Mouse (Mus musculus) mesoderm, embryonic 11.5 days (tissue): ENCODE results near the gene Timp1.

ENCODE experiments used
- DNase-seq: peaks from one replicate; pipeline ENCODE4 v3.0.0-alpha.2; 2012; ENCODE audit warnings: low read depth, low spot score

Gene Timp1

DNA sequence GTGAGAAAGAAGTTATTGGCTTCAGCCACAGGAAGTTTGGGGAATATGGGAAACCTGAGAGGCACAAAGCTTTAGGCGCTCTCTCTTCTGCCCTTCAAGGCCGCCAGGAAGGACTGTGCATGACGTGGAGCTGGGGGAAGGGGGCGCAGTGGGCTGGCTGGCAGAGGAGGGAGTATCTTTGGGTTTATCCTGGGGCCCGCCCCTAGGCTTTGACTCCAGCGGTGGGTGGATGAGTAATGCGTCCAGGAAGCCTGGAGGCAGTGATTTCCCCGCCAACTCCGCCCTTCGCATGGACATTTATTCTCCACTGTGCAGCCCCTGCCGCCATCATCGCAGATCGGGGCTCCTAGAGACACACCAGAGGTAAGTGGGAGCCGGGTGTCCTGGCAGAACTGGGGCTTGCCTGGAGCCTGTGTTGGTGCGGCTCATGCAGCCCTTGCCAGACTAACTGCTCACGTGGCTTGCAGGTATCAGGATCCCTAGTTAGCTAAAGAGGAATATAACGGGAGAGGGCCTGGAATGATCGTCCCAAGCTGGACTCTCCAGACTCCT lies at the start of gene Timp1:
Gene Timp1 (plus strand): TSS at position 205 of the 552 bp plus-strand sequence.
- peak; percentile 68 for DNase-seq

DNA sequence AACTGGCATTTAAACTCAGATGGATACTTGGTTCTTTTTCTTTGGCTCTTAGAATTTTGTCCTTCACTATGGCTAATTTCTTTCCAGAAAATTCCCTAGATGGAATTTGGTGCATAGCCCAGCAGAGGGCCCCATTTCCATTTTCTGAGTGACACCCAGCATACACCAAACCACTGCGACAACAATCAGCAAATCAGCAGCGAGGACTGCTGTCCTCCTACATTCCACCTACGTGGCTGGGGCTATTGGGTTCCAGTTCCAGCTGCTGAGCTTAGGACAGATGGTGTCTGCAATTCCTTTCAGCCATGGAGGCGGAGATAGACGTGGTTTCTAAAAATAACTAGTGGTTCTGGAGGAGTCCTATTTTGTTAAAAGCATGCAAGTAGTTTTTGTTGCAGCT lies 41.0 kb upstream of the Timp1 start:
- peak; percentile 61 for DNase-seq

- no peak for DNase-seq
These were observed 22.7 kb upstream of the Timp1 start for GRCm38 (mm10) chrX:20847232-20847631.

- no peak for DNase-seq
These were observed 22.1 kb upstream of the Timp1 start for GRCm38 (mm10) chrX:20847816-20848215.

GRCm38 (mm10) chrX:20848256-20848984 lies 21.5 kb upstream of the Timp1 start:
- peak; percentile 96 for DNase-seq

DNA sequence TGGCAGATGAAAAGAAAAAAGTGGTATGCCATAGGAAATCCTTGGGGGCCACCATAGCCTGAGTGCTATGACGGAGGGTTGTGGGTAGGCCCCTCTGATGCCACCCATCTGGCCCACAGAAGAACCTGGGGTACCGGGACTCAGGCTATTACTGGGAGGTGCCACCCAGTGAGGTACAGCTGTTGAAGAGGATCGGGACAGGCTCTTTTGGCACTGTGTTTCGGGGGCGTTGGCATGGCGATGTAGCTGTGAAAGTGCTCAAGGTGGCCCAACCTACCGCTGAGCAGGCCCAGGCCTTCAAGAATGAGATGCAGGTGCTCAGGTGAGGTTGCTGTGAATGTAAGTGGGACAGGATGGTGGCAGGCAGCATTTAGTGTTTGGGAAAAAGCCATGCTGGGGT lies 16.2 kb upstream of the Timp1 start:
- DNase-seq: no peak

GRCm38 (mm10) chrX:20861453-20862104 lies 8.4 kb upstream of the Timp1 start:
- DNase-seq: no peak

- DNase-seq: no peak
These were observed 7.6 kb upstream of the Timp1 start for GRCm38 (mm10) chrX:20862105-20863065.

GRCm38 (mm10) chrX:20863161-20864101 lies 6.5 kb upstream of the Timp1 start:
- no peak for DNase-seq

DNA sequence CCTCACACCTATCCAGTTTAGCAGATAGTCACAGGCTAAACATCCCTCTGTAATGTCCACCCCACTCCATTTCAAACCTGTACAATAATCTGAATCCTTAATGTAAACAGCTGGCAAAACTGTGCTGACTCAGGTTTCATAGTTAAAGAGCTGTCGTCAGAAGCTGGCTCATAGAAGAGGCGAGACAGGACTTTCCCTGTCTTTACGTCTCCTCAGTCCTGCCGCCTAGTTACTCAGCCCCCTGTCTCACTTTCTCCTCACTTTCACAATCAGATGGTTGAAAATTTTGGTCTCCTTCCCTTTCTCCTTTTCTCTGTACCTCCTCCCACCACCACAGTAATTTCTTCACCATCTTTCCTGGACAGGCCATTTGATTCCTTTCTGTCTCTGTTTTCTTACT lies 1.9 kb upstream of the Timp1 start:
- DNase-seq: no peak

- no peak for DNase-seq
These were observed 763 bp upstream of the Timp1 start for GRCm38 (mm10) chrX:20869203-20869602.

GRCm38 (mm10) chrX:20872928-20873500 lies 3.0 kb downstream of the Timp1 start:
- DNase-seq: peak; percentile 12

GRCm38 (mm10) chrX:20875241-20875640 lies 5.3 kb downstream of the Timp1 start:
- DNase-seq: no peak

GRCm38 (mm10) chrX:20910074-20910473 lies 40.1 kb downstream of the Timp1 start:
- DNase-seq: no peak

GRCm38 (mm10) chrX:20913726-20914125 lies 43.8 kb downstream of the Timp1 start:
- no peak for DNase-seq

- DNase-seq: no peak
These were observed 45.1 kb downstream of the Timp1 start for GRCm38 (mm10) chrX:20915075-20915474.

GRCm38 (mm10) chrX:20920249-20920843 lies 50.4 kb downstream of the Timp1 start:
- peak; percentile 1 for DNase-seq

GRCm38 (mm10) chrX:20920844-20921364 lies 50.9 kb downstream of the Timp1 start, which contains the start of gene Syn1:
Gene Syn1, minus strand, starts transcription at chrX:20921004.
- DNase-seq: peak; percentile 92

DNA sequence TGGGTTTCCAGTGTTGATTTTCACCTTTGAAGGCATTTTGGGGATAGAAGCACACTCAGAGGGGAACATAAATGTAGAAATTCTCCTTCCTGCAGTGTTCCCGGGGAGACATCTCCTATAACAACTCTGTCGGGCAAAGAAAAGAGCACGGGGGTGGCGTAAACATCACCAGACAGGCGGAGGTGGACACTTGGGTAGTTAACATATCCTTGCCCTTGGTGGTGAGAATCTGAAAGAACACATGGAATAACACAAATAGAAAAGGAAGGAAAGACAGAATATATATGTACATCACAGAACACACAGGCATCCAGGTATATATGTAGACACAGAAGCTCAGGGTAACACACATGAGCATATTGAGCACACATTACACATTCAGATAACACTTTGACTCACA lies 51.4 kb downstream of the Timp1 start:
- DNase-seq: peak; percentile 0

DNA sequence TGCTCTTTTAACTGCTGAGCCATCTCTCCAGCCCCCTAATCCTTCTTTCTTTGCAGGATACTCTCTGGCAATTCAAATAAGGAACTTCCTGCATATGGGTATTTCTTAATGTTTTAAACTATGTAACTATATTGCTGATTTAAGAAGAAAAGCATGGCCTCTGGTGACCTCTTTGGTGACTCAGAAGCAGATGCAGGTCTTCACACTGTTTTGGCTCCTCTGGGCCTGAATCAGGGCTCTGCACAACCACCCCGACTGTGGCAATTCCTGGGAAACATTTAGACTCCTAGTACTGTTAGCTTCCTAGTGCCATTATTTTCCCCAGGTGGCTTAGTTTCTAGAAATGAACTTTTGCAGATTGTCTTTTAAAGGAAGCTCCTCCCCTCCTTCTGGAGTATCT lies 53.5 kb downstream of the Timp1 start:
- DNase-seq: no peak
